Mouse (Mus musculus): ENCODE measurements at regions not wholly inside any gene's neighbourhood (a gene's known extent, or its start where the extent isn't known, plus 50 kb on each side); places are given as distances from the start of the nearest gene placed in this dataset.

GRCm38 (mm10) chr10:66956619-66957018, 139.3 kb upstream of the Jmjd1c start:
- ATAC-seq (replicated peaks; ENCODE audit: poor library complexity), result no peak

DNA sequence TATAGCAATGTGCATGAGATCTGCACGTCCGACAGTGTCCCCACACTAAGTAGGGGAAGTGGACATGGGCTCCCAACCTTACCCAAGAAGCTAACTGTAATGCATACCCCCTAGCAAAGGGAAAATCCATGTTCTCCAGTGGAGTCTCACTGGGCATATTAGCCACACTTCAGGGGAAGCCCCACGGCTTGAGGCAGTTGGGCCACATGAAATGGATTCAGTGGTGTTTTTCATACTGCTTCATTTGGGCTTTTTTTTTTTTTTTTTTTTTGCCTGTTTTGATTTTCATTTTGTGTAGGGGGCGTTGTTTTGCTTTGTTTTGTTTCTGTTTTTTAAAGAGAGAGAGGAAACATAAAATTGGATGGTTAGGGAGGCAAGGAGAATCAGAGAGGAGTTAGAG, 138.6 kb upstream of the Jmjd1c start:
- no peak for ATAC-seq (replicated peaks; ENCODE audit: poor library complexity)
